ENCODE assay signal across 8 mouse cellular contexts in genomic region chr4:47092387-47093021, GRCm38 (mm10). TPM values are rescaled to one million over a fixed set of nuclear protein-coding genes. Genes with fewer than 3 reads are reported as not detected.
DNase-seq lines count a peak whose midpoint lies in the region; ATAC-seq and TF ChIP-seq lines count a peak whose summit lies in the region.

No protein-coding gene starts in this region.

- ATAC-seq in hindbrain, embryonic 12.5 days (ENCODE audit: low FRiP score): peak; percentile 72; the same call in 1 of the 2 replicates
- ATAC-seq in liver, embryonic 14.5 days (ENCODE audit: insufficient read depth): no peak
- ATAC-seq in stomach, embryonic 16.5 days (ENCODE audit: insufficient read depth, low FRiP score): peak; percentile 57

- H3K4me2 ChIP-seq in hindbrain, embryonic 12.5 days (replicated peaks): peak overlapping the region; percentile 100
- H3K4me2 ChIP-seq in liver, embryonic 14.5 days (ENCODE audit: low read depth): peak overlapping the region; percentile 61
- H3K4me2 ChIP-seq in stomach, embryonic 16.5 days (ENCODE audit: low read depth, low read length): peak overlapping the region; percentile 98

- H3K36me3 ChIP-seq in hindbrain, embryonic 12.5 days: no peaks in the 10 kb centered on the region
- no peaks in the 10 kb centered on the region for H3K36me3 ChIP-seq in liver, embryonic 14.5 days (replicated peaks; ENCODE audit: control insufficient read depth, insufficient read depth, low read depth)
- H3K36me3 ChIP-seq in stomach, embryonic 16.5 days (ENCODE audit: control insufficient read depth, insufficient read depth, low read length): no peaks in the 10 kb centered on the region

- no peak for TF ChIP-seq EP300 in liver, embryonic 14.5 days (IDR thresholded peaks at IDR 0.05; ENCODE audit: low read depth)

- H3K9ac ChIP-seq in hindbrain, embryonic 12.5 days: peak overlapping the region; percentile 76
- no peak overlapping the region for H3K9ac ChIP-seq in liver, embryonic 14.5 days (replicated peaks)
- H3K9ac ChIP-seq in stomach, embryonic 16.5 days (ENCODE audit: low read length): peak overlapping the region; percentile 83

- TF ChIP-seq CTCF in layer of hippocampus, adult 2 months (conservative IDR thresholded peaks at IDR 0.05): no peak
- no peak for TF ChIP-seq CTCF in liver, embryonic 14.5 days (IDR thresholded peaks at IDR 0.05; ENCODE audit: low read depth)

- WGBS in hindbrain, embryonic 12.5 days: under 1% methylated on average over 21 of the region's 21 CpGs
- WGBS in liver, embryonic 14.5 days (ENCODE audit: insufficient replicate concordance): 2% methylated on average over 21 of the region's 21 CpGs
- 4% methylated on average over 21 of the region's 21 CpGs for WGBS in stomach, embryonic 16.5 days

- peaks cover 54% of the 10 kb centered on the region for H3K27me3 ChIP-seq in hindbrain, embryonic 12.5 days
- peaks cover 33% of the 10 kb centered on the region for H3K27me3 ChIP-seq in liver, embryonic 14.5 days (ENCODE audit: control insufficient read depth, insufficient read depth, low read length)
- H3K27me3 ChIP-seq in stomach, embryonic 16.5 days (ENCODE audit: control insufficient read depth, insufficient read depth, low read length): peaks cover 11% of the 10 kb centered on the region

- no peak for DNase-seq in layer of hippocampus, adult 2 months (ENCODE audit: low spot score in 2 of 2)
- DNase-seq in layer of hippocampus, adult 18-20 months (ENCODE audit: low spot score in 2 of 2): no peak
- peak; percentile 14 for DNase-seq in brain, adult 2 months (ENCODE audit: low read depth, low spot score)
- no peak for DNase-seq in liver, embryonic 14.5 days (ENCODE audit: low read depth in 3 of 3, low spot score in 3 of 3)
- DNase-seq in frontal cortex, postnatal 10 days (ENCODE audit: low spot score in 2 of 2): no peak
- DNase-seq in cerebellum, adult 11-12 months: no peak

- H3K27ac ChIP-seq in layer of hippocampus, adult 2 months: no peak overlapping the region; the same call in 1 of the 2 replicates
- no peak overlapping the region for H3K27ac ChIP-seq in hindbrain, embryonic 12.5 days
- H3K27ac ChIP-seq in liver, embryonic 14.5 days: no peak overlapping the region
- H3K27ac ChIP-seq in stomach, embryonic 16.5 days (ENCODE audit: low read length): peak overlapping the region; percentile 60

- peaks cover 21% of the 10 kb centered on the region for H3K4me1 ChIP-seq in hindbrain, embryonic 12.5 days
- H3K4me1 ChIP-seq in liver, embryonic 14.5 days (replicated peaks; ENCODE audit: control insufficient read depth in 2 of 2, insufficient read depth in 2 of 2, low read length in 1 of 2): no peaks in the 10 kb centered on the region
- peaks cover 8% of the 10 kb centered on the region for H3K4me1 ChIP-seq in stomach, embryonic 16.5 days (ENCODE audit: control insufficient read depth, insufficient read depth, low read length)

- peak overlapping the region; percentile 68 for H3K4me3 ChIP-seq in layer of hippocampus, adult 2 months
- peak overlapping the region; percentile 73 for H3K4me3 ChIP-seq in hindbrain, embryonic 12.5 days
- peak overlapping the region; percentile 20 to 35; a peak in 2 of 4 replicates for H3K4me3 ChIP-seq in liver, embryonic 14.5 days (ENCODE audit: insufficient read depth in 1 of 2, low read depth in 2 of 2, low read length in 2 of 2)
- peak overlapping the region; percentile 74 for H3K4me3 ChIP-seq in stomach, embryonic 16.5 days (replicated peaks; ENCODE audit: low read length)

- H3K9me3 ChIP-seq in hindbrain, embryonic 12.5 days (replicated peaks): no peaks in the 10 kb centered on the region
- H3K9me3 ChIP-seq in liver, embryonic 14.5 days (ENCODE audit: control insufficient read depth, low read length): no peaks in the 10 kb centered on the region
- no peaks in the 10 kb centered on the region for H3K9me3 ChIP-seq in stomach, embryonic 16.5 days (replicated peaks; ENCODE audit: control insufficient read depth, low read length)

RNA-seq across cellular contexts. Expression of gene Galnt12, which starts 0.8 kb away (rescaled TPM):
- under 1 TPM; 0.69 to 0.97 TPM for total RNA-seq in layer of hippocampus, adult 2 months (2021)
- under 1 TPM; 0.74 to 0.77 TPM for total RNA-seq in layer of hippocampus, adult 18-20 months (2021)
- 2.3 and 3.4 TPM in 2 replicates for polyA plus RNA-seq in hindbrain, embryonic 12.5 days (2016; fragmentation: Nextera tagmentation; extraction: Ambion mirVana)
- polyA plus RNA-seq in liver, embryonic 14.5 days (2012; rRNA removed): 0.22 and 0.31 TPM in 2 replicates
- polyA plus RNA-seq in liver, embryonic 14.5 days (2014; fragmentation: Nextera tagmentation; extraction: Ambion mirVana): 0.19 and 0.51 TPM in 2 replicates
- 30.7 and 38.4 TPM in 2 replicates for polyA plus RNA-seq in stomach, embryonic 16.5 days (2015; fragmentation: Nextera tagmentation; extraction: Ambion mirVana)

RNA-seq across cellular contexts. Expression of gene Anks6, which starts 35.3 kb away (rescaled TPM):
- total RNA-seq in layer of hippocampus, adult 2 months (2021): 10 to 100 TPM; 21.7 to 25.9 TPM
- total RNA-seq in layer of hippocampus, adult 18-20 months (2021): 10 to 100 TPM; 20.6 to 21.5 TPM
- polyA plus RNA-seq in hindbrain, embryonic 12.5 days (2016; fragmentation: Nextera tagmentation; extraction: Ambion mirVana): 6.6 and 7.5 TPM in 2 replicates
- polyA plus RNA-seq in liver, embryonic 14.5 days (2012; rRNA removed): 0.13 and 0.23 TPM in 2 replicates
- 0.05 and 0.19 TPM in 2 replicates for polyA plus RNA-seq in liver, embryonic 14.5 days (2014; fragmentation: Nextera tagmentation; extraction: Ambion mirVana)
- 3.4 and 3.9 TPM in 2 replicates for polyA plus RNA-seq in stomach, embryonic 16.5 days (2015; fragmentation: Nextera tagmentation; extraction: Ambion mirVana)
